Mouse (Mus musculus) layer of hippocampus, postnatal 36 days (tissue): ENCODE data around the gene Slf1. TPM values are rescaled to one million over a fixed set of nuclear protein-coding genes. Genes with fewer than 3 reads are reported as not detected.
"Not testable (repeated sequence)": the region's sequence is repeated elsewhere in the genome, so short reads cannot be mapped to it uniquely, and the experiment has no call there.

ENCODE experiments used
- DNase-seq, 2 experiments: peaks; one replicate each; pipeline ENCODE4 v3.0.0; 2022
- total RNA-seq, 2 experiments: library from RNA; stranded (reverse); gene quantifications; 2 replicates each; pipeline ENCODE4 v1.2.3; 2021

The Slf1 gene
- total RNA-seq = 10 to 100 TPM; 15.7 to 18.4 TPM

DNA sequence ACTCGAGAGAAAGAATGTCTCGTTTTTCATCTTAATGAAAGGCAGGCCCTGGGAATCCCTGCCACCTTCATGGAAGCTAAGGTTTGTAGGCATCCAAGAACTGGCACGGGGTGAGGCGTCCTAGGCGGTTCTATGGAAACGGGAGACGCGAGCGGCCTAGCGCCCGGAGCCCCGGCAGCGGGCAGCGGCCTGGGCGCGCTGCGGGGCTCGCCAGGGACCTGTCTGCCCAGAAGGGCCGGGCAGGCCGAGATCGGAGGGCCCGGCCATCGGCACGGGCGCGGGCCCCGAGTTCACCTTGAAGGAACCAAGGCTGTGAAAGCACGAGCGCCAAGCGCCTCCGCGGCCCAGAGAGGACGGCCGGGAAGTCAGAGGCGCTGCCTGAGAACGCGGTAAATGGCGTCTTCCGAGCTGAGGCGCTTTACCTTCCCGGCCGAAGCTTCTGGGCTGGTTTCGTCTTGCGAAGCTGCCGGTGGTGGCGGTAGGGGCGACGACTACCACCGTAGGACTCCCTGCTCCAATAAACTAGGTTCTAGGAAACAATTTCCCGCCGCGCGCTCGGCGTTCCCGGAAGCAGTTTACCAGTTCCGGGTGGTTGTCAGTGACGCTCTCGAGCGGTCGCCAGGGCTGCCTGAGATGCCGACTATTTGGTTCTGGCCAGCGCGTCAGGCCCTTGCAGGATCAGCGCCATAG is at the start of gene Slf1, which contains the start of gene 2210408I21Rik:
Gene Slf1, minus strand, starts transcription at position 543 of the 690 bp plus-strand sequence.
Gene 2210408I21Rik, plus strand, starts transcription at position 610 of the 690 bp plus-strand sequence.
- peak; percentile 90 for DNase-seq

DNA sequence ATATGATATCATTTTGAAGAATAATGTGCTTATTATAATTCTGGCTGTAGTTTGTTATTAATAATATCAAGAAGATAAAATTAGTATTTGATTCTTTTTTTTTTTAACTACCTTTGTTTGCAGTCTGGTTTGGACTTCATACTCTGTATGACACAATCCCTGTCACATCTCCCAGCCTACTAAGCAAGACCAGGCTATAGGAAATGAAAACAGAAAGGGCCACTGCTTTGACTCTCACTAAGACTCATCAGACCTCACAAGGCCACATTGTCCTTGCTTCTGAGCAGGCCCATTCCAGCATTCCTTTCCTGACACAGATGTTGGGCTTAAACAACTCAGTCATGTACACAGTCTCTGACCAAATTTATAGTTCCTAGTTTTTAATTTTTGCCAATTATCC is 42.7 kb upstream of the Slf1 start:
- no peak for DNase-seq

DNA sequence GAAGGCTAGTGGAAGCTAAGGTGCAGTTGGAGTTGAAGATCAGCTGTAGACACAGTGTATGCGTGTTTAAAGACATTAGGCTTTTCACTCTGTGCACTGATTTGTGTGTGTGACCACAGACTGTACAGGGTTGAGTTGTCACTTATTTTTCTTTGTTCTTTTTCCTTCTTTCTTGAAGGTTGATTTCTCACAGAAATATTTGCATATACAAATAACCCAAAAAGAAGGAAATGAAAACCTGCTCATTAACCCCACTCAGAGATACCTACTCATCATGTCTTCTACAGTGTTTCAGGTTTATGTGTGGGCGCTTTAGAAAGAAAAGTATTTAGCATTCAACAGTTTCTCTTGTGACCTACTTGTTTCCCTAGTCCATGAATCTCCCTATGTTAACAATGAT is 5.6 kb upstream of the Slf1 start:
- DNase-seq = no peak

DNA sequence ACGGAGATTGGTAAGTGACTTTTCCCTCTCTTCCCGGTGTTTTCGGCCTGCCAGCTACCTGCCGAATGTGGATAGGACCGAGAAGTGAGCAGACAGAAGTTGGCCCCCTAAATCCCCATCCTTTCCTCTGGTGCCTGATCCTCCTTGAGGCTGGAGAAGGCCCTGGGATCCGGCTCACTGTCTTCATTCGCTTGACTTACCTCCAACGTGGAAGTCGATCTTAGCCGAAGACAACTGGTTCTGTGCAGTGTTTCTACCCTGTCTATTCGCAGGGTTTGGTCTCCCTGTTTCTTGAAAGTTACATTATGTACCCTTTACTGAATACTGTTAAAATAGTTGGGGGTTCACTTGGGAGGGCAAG is 328 bp upstream of the Slf1 start:
- DNase-seq = no peak

DNA sequence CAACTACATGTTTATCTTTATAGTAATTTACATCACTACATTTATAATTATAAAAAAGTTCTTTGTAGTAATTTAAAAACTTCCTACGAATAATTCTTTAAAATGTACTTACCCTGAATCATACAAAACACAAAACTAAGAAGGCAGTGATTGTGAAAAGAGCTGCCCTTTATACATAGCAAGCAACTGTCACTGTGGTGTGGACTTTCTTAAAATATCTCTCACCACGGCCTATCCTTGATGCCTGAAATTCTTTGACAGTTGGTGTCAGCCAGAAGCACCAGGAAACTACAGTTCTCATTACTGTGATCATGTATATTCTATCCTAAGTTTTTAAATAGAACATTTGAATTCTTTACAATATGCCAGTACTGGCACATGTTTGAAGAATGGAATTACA is 4.1 kb downstream of the Slf1 start:
- DNase-seq = no peak

DNA sequence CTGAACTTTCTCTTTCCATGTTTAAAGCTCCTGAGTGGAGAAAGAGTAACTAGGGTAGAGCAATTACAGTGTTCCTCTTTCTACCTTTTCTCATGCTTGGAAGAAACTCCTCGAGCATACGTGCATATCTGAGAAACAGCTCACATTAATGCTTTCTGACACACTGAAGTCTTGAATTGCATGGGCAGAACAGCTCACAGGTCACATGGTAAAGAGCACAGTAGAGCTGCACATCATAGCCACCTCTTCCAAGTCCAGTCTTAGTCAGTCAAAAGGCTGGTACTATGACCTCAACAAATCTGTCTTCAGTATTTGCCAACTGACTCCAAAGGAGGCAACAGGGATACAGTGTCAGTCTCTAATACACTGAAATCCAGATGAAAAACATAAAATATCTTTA is 7.0 kb downstream of the Slf1 start:
- no peak for DNase-seq

DNA sequence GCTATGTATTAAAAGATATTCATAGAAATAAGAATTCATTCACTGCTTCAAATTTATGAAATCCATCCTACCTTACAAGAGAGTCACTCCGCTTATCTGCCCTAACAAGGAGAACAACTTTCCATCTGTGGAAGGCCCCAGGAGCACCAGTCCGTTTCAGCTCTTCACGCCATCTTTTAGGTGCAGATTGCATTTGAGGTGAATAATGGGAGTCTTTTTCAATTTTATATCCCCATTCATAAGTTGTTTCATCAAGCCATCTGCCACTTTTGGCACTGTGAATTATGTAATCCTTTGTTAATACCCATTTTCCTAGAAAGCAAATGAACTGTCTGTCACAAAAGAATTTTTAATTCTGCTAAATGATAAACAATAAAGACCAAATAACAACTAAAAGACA is 10.1 kb downstream of the Slf1 start:
- DNase-seq = no peak

DNA sequence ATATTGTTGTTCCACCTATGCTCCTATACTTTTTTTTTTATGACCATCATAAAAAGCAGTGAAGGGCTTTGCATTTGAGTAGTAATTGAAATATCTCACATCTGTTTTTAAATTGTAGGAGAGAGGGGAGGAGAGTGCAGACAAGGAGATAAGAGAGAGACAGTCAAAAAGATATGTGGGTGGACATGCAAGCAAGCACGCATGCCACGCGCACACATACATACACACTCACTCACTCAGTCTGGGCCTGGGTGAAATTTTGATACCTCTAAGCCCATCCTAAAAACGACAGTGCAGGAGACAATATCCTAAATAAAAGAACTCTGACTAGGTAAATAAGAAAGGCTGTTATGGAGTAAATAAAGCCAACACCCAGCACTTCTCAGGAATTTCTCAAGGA is 16.6 kb downstream of the Slf1 start:
- no peak for DNase-seq

DNA sequence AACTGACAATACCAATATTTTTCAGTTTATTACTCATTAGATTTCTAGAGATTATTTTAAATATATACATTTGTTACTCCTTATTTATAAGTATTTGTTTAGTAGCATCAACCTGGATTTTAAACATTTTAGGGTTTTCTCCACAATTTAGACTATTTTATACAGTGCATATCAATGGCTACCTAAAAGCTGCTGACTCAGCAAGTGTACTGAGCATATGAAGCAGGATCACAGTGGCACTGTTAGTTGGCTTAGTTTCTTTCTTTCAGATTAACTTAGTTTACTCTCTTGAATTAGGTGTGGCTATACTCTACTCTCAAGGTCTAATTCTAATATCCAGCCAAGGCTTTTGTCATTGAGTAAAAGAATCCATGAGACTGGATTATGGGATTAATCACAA is 27.5 kb downstream of the Slf1 start:
- no peak for DNase-seq

DNA sequence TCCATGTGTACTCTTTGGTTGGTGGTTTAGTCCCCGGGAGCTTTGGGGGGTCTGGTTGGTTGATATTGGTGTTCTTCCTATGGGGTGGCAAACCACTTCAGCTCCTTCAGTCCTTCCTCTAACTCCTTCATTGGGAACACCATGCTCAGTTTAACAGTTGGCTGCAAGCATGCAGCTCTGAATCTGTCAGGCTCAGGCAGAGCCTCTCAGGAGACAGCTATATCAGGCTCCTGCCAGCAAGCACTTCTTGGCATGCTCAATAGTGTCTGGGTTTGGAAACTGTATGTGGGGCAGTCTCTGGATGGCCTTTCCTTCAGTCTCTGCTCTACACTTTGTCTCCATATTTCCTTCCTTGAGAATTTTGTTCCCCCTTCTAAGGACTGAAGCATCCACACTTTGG is 42.4 kb downstream of the Slf1 start:
- not testable (repeated sequence) for DNase-seq

DNA sequence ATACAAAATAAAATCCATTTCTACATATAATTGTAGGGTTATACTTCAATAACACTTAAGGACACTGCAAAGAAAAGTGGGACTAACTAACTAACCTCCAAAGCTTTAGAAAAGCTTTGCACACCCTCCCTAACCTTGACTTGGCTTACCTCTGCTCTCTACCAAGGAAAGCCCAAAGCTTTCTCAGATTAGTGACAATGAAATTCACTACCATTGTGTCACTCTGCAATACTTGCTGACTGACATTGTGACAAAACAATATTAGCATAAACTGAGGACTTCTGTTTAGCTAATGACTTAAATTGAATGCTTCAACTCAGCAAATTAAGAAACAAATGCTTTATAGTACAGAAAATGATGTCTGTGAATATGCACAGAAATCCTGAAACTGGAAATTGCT is 63.2 kb downstream of the Slf1 start:
- DNase-seq = no peak

DNA sequence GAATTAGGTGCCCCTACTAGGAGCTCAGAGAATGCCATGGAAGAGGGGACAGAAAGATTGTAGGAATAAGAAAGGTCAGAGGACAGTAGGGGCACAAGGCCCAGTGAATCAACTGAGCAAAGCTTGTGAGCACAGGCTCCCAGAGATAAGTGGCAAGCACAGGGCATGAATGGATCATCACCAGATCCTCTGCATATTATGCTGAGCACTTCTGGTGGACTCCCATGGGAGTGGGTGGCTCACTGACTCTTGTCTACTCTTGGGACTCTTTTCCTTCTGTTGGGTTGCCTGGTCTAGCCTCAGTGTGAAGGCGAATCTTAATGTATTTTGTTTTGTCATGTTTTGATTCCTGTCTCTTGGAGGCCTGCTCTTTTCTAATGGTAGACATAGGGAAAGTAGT is 66.4 kb downstream of the Slf1 start:
- no peak for DNase-seq

DNA sequence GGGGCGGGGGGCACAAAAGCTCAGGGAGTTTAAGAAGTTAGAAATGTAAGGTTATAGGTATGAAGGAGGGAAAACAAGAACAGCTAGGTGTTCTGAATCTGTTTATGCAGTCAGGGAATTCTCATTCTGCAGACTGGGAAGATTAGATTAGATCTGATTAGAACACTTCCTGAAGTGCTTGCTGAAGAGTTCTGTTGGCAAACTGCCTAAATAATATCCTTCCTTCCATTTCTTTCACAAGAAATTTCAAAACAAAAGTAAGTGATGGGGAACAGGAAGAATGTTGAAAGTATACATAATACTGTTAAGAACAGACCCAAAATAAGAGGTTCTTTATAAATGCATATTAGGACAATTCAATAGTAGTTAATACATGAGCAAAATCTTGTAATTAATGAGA is 72.1 kb downstream of the Slf1 start:
- no peak for DNase-seq

DNA sequence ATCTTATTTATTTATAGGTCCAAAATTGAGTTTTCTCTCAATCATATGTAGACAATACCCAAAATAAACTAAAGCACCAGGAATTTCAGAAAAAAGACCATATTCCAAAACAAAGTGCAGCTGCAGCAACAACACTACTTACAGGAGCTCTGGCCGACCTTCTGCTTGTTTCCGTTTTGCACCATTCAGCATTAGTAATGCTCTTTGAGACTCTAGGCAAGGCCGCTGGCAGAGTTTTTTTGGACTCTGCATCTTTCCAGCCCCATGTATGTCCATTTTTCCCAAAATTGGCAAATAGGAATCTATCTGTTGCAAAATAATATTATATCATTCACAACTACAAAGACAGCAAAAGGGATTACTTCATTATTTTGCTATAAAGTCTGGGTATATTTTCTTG is 85.5 kb downstream of the Slf1 start:
- DNase-seq = no peak

DNA sequence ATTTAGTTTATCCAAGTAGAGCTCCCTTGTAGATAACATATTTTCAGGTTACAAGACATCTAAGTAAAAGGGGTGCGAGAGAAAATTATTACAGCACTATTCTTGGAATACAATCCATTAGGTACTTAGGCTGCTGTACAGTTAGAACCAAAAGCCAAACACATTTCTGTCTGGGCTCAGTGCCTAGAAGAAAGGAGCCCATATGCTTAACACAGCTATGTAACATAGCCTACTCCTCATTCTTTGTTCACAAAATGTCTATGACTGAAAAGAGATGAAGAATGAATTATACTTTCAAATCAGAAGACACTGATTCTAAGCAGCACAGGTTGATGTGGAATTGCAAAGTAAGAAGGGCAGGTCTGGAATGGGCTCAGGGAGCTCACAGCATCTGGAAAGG is 86.8 kb downstream of the Slf1 start:
- peak in 1 of 2 experiments; percentile 33 for DNase-seq

DNA sequence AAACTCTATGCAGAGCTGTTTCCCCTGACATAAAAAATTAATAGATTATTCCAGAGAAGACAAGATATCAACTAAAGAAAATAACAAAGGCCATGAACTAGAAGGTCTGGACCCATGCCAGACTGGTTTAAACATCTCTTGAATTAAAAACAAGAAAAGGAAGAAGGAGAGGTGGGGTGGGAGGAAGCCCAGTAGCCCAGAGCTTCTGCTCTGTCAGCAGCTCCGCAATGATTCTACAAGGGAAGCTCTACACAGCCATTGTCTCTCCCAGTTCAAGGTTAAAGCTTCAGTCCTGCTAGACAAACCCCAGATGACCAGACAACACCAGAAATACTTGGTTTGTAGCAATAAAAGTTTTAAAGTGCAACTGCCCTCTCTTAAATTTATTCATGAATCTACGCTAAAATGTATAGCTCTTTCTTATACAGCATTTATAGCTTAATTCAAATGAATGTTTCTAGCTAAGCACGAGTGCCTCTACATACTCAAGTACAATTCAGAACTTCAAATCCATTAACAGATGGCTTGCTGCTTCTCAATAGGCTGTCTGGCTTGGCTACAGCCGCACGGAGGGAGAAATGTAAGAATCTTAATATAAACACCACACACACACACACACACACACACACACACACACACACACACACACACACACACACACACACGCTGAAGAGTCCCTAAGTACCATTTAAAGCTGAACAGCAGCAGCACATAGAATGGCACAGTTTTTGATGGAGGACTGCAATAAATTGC is 87.9 kb downstream of the Slf1 start:
- no peak for DNase-seq

DNA sequence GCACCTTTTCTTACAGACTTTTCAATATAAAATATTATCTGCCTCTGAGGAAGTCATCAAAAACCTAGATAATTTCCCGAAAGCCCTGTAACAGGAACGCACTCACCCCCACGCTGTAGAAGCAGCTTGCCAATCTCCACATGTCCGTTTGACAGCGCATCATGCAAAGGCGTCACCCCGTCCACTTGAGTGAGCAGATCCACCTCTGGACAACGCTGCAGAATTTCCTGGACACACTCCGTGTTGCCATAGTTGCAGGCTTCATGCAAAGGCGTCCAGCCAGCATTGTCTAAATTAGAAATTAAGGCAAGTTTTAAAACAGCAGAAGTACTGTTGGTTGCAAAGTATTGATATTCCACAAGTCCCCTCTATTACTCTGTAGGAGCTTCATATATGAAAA is 88.9 kb downstream of the Slf1 start:
- DNase-seq = peak in 1 of 2 experiments; percentile 23

DNA sequence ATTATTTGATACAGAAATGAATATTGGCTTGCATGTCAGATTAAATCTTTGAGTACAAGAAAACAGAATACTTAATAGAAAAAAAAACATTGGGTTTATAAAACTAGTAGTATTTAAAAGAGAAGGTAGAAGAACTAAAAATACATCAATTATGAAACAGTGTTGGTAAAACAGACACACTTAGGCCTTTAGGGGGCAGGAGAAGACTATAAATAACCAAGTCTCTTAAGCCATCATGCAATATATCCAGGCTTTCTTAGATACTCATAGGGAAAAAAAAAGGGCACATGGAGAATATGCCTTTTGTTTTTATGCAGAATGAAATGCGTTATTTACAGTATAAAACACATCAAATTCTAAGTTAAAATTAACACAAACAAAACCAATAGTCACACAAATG is 89.9 kb downstream of the Slf1 start:
- no peak for DNase-seq

DNA sequence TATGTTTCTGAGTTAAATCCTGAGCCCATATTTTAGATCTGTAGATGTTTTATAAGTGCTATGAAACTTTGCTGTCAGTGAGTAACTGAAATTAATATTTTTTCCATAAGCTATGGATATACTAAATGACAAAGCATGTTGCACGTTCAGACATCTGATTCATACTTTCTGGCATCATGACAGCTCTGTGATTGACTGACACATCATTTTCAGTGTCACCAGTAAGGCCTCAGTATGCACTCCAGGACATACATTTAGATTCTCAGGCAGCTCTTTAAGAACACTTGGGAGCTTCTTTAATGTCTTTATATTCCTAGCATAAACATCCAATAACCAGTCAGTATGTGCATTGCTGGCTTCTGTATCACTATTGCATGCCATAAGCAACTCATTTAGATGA is 91.9 kb downstream of the Slf1 start:
- no peak for DNase-seq

DNA sequence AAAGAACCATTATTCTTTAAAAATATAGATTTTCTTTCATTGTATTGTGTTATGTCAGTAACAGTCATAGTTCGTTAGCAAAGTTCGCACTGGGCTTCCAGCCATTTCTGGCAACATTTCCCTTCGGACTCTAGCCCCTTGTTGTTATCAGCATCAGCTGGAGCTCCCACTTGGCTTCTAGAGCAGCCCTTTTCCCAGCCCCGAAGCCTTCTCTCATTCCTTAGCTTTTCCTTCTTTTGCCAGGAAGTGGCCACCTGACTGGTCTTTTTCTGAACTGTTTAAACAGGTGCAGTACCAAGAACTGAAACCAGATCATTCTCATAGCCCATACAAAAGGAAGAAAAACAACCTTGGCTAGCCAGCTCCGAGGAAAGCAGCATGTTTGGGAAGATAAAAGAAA is 105.7 kb downstream of the Slf1 start:
- no peak for DNase-seq

DNA sequence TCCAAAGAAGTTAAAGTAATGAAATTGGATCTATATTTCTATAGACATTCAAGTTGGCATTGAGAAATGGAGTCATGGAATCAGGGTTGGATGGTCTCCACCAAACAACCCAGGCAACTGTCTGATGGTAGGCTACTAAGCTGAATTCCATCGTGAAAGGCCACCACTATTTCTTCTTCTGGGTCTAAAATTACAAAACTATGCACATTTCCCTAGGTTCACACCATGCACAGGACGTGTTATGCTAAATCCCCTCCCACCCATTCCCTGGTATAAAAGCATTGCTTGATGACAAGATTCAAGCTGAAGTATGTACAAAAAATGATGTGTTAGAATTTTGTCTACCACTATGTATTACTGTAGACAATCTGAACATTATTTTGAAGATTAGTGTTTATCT is 116.4 kb downstream of the Slf1 start:
- no peak for DNase-seq

DNA sequence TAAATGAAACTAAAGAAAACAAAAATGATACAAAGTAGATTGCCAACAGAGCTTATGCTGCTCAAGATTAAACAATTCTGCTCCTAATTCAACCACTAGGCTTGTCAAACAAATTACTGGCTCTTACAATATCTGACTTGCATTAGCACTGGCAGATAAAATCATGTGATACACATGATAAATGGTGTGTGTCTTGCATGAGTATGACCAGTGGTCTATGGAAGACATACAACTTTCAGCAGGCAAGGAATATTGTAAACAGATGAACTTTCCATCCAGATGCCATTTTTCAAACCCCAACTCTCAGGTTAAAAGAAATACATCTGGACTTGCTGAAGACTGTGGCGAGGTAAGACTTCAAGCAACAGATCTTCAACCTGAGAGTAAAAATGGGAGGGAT is 131.6 kb downstream of the Slf1 start:
- DNase-seq = no peak

DNA sequence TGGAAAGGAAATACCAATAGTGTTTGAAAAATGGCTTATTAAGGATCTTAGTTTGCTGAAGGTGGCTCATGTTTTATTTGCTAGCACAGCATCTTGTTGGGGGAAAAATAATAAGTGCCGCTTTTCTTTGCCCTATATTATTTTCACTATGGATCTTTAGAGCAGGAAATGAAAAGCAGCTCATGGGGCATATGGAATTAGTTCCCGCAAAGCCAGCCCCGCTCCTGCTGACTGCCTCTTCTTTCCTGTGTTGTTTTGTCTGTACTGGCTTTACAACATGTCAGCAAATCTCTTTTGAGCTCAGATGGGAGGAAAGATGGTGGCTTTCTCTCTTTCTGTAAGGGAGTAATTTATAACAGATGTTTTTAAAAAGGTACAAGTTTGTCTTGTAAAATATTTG is 132.6 kb downstream of the Slf1 start:
- DNase-seq = no peak
